Mouse (Mus musculus) E14TG2a.4 (cell line): ENCODE measurements around the gene Dzip1.

ENCODE experiments used
- H3K27me3 ChIP-seq: 2 replicates; pipeline ENCODE4 v1.6.1; 2014; ENCODE audit warnings: low read length, control low read depth; ENCODE audit not compliant: insufficient read depth
- H3K36me3 ChIP-seq: 2 replicates; pipeline ENCODE4 v1.6.1; 2014; ENCODE audit warnings: low read length, control low read depth; ENCODE audit not compliant: insufficient read depth
- H3K4me1 ChIP-seq: replicated peaks from 2 replicates; pipeline ENCODE4 v1.6.1; 2014; ENCODE audit warnings: low read depth, low read length, control low read depth
- H3K4me3 ChIP-seq: replicated peaks from 2 replicates; pipeline ENCODE4 v1.5.1; 2014; ENCODE audit warnings: mild to moderate bottlenecking, low read length
- H3K9me3 ChIP-seq: 2 replicates; pipeline ENCODE4 v1.6.1; 2014; ENCODE audit warnings: low read length, control low read depth
- CTCF ChIP-seq: conservative IDR thresholded peaks from 2 replicates; pipeline ENCODE4 v1.5.1; 2014; ENCODE audit warnings: low read length
- NANOG ChIP-seq: IDR thresholded peaks from 2 replicates; pipeline ENCODE4 v1.6.1; 2014; ENCODE audit warnings: borderline replicate concordance, low read length, mixed read lengths
- POU5F1 ChIP-seq: IDR thresholded peaks from 2 replicates; pipeline ENCODE4 v1.6.1; 2014; ENCODE audit warnings: low read length, borderline replicate concordance

Gene Dzip1

GRCm38 (mm10) chr14:118910332-118911222 is 14.7 kb downstream of the Dzip1 start:
- TF ChIP-seq CTCF (peak; percentile 44), NANOG (no peak), POU5F1 (no peak)

GRCm38 (mm10) chr14:118909872-118910271 is 15.4 kb downstream of the Dzip1 start:
- H3K4me1 ChIP-seq: peaks cover 5% of the 10 kb centered on the region; the same call in 1 of the 2 replicates
- no peak for TF ChIP-seq CTCF
- TF ChIP-seq POU5F1: no peak
- TF ChIP-seq NANOG: no peak
- H3K9me3 ChIP-seq: no peaks in the 10 kb centered on the region
- no peaks in the 10 kb centered on the region for H3K27me3 ChIP-seq
- peaks cover 58% of the 10 kb centered on the region for H3K36me3 ChIP-seq
- no peak overlapping the region for H3K4me3 ChIP-seq

More at GRCm38 (mm10) chr14:118910332-118911222, 14.7 kb downstream of the Dzip1 start:
- H3K36me3 ChIP-seq: peaks cover 61% of the 10 kb centered on the region
- no peaks in the 10 kb centered on the region for H3K9me3 ChIP-seq
- peaks cover 5% of the 10 kb centered on the region; the same call in 1 of the 2 replicates for H3K4me1 ChIP-seq
- no peaks in the 10 kb centered on the region for H3K27me3 ChIP-seq
- H3K4me3 ChIP-seq: no peak overlapping the region

DNA sequence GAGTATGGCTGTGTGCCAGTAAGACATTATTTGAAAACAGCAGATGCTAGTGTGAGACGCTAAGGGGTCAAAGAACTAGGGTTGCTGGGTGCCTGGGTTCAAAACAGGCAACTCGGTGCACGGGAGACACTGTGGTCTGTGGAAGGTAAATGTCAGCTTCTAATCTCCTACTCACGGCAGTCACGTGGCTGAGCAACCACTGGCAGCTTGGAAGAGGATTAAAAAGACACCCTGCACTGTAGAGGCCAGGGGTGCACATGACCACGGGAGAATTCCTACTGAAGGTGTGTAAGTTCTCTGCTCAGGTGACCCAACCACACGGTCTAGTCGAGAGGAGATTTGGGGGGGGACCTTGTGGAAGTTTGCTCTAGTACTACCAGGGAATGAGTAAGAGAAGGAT is 17.7 kb downstream of the Dzip1 start:
- no peak overlapping the region for H3K4me3 ChIP-seq
- H3K27me3 ChIP-seq: no peaks in the 10 kb centered on the region
- TF ChIP-seq CTCF (no peak), NANOG (no peak), POU5F1 (no peak)
- H3K9me3 ChIP-seq: no peaks in the 10 kb centered on the region
- H3K36me3 ChIP-seq: peaks cover 58% of the 10 kb centered on the region
- H3K4me1 ChIP-seq: peaks cover 5% of the 10 kb centered on the region; the same call in 1 of the 2 replicates

GRCm38 (mm10) chr14:118903867-118904562 is 21.2 kb downstream of the Dzip1 start:
- Histone ChIP-seq H3K36me3 (peaks cover 49% of the 10 kb centered on the region), H3K27me3 (no peaks in the 10 kb centered on the region), H3K9me3 (no peaks in the 10 kb centered on the region), H3K4me3 (no peak overlapping the region), H3K4me1 (no peaks in the 10 kb centered on the region)
- TF ChIP-seq POU5F1: no peak
- no peak for TF ChIP-seq NANOG
- TF ChIP-seq CTCF: no peak

DNA sequence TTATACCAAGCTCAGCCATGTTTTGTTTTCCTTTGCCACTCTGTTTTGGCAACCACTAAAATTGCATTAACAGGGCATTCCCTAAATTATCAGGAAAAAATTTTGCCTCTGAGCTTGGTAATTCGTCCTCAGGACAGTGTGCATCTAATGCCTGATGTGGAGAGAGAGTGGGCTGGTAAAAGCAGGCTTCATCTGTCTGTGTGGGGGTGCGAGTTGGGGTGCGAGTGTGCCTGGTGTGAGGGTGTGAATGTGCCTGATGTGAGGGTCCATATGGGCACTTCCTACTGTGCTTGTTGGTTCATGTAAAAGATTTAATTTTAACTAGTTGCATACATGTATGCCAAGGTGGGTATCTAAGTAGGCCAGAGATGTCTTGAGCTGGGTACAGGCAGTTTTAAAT is 21.9 kb downstream of the Dzip1 start:
- TF ChIP-seq CTCF: no peak
- no peak for TF ChIP-seq POU5F1
- TF ChIP-seq NANOG: no peak
- H3K4me3 ChIP-seq: no peak overlapping the region
- H3K27me3 ChIP-seq: no peaks in the 10 kb centered on the region
- H3K36me3 ChIP-seq: peaks cover 47% of the 10 kb centered on the region
- H3K9me3 ChIP-seq: no peaks in the 10 kb centered on the region
- H3K4me1 ChIP-seq: no peaks in the 10 kb centered on the region

DNA sequence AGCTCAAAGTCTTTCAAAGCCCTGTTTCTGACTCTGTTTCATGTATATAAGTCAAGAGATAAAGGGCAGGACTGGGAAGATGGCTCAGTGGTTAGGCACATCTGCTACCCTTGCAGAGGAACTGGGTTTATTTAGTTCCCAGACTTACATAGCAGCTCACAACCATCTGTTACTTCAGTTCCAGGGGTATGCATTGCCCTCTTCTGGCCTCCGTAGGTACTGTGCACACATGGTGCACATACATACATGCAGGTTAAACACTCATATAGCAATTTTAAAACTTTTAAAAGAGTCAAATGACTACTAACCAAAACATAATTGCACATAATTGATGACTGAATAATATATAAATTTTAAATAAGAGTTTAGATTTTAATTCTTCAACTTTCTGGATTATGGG is 24.3 kb downstream of the Dzip1 start:
- peak; percentile 72 for TF ChIP-seq CTCF
- no peak for TF ChIP-seq POU5F1
- peaks cover 38% of the 10 kb centered on the region for H3K36me3 ChIP-seq
- no peaks in the 10 kb centered on the region for H3K4me1 ChIP-seq
- H3K9me3 ChIP-seq: no peaks in the 10 kb centered on the region
- no peaks in the 10 kb centered on the region for H3K27me3 ChIP-seq
- H3K4me3 ChIP-seq: no peak overlapping the region

- H3K36me3 ChIP-seq: peaks cover 43% of the 10 kb centered on the region
- TF ChIP-seq NANOG (no peak), CTCF (no peak), POU5F1 (no peak)
- no peaks in the 10 kb centered on the region for H3K4me1 ChIP-seq
- H3K27me3 ChIP-seq: no peaks in the 10 kb centered on the region
- H3K9me3 ChIP-seq: no peaks in the 10 kb centered on the region
- no peak overlapping the region for H3K4me3 ChIP-seq
Measured at GRCm38 (mm10) chr14:118899940-118900339, 25.3 kb downstream of the Dzip1 start.

DNA sequence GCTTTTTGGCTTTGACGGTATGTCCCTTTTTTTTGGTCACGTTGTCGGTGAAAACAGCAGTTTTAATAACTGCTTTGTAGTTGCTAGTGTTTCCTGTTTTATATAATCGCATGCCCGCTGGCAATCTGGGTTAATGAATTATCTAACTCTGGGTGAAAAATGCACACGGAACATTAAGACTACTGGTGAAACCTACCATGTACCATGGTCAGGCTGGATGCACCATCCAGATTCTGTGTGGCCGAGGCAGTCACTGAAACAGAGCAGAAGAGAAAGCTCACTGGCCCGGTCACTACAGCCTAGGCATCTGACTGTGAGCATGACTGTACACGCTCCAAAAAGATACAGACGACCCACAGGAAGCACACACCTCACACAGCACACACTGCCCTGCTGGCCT is 29.6 kb downstream of the Dzip1 start:
- Histone ChIP-seq H3K27me3 (no peaks in the 10 kb centered on the region), H3K9me3 (no peaks in the 10 kb centered on the region), H3K4me3 (no peak overlapping the region), H3K4me1 (no peaks in the 10 kb centered on the region), H3K36me3 (peaks cover 27% of the 10 kb centered on the region)
- TF ChIP-seq NANOG: no peak
- no peak for TF ChIP-seq CTCF
- no peak for TF ChIP-seq POU5F1
